11 mouse cellular contexts compared by ENCODE assay signal in the genomic region with DNA sequence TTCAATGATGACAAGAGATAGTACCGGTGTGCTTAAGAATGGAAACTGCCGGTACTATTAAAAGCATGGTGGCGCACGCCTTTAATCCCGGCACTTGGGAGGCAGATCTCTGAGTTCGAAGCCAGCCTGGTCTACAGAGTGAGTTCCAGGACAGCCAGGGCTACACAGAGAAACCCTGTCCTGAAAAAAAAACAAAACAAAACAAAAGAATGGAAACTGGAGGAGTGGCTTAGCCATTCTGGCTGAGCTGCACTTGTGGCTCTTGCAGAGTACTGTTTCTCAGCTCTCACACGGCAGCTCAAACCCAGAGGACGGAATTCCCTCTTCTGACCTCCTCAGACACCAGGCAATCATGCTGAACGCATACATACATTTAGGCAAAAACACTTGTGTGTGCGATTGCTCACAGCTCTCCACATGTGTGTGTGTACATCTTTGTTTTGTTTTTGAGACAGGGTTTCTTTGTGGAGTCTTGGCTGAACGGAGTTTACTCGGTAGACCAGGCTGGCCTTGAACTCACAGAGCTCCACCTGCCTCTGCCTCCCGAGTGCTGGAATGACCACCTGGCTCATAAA. TPM values are rescaled to one million over a fixed set of nuclear protein-coding genes. Genes with fewer than 3 reads are reported as not detected.
DNase-seq lines count a peak whose midpoint lies in the region; ATAC-seq and TF ChIP-seq lines count a peak whose summit lies in the region.
"Had no signal": no experiment of that assay in that cellular context is flagged by ENCODE, and none has a peak within 500 bp of the region (broad histone marks: within the 10 kb centered on the region; RNA-seq: fewer than 3 reads in every experiment).

No protein-coding gene starts in this region.

- no peaks in the 10 kb centered on the region for H3K9me3 ChIP-seq in forebrain, embryonic 15.5 days
- H3K9me3 ChIP-seq in forebrain, embryonic 16.5 days (ENCODE audit: control insufficient read depth, low read length), result no peaks in the 10 kb centered on the region
- no peaks in the 10 kb centered on the region for H3K9me3 ChIP-seq in kidney, embryonic 15.5 days (replicated peaks)
- H3K9me3 ChIP-seq in E14TG2a.4 (ENCODE audit: low read length), result no peaks in the 10 kb centered on the region
- H3K9me3 ChIP-seq in liver, embryonic 12.5 days (replicated peaks), result no peaks in the 10 kb centered on the region

- WGBS in forebrain, embryonic 15.5 days, result 79% methylated on average over 13 of the region's 13 CpGs
- 83% methylated on average over 13 of the region's 13 CpGs for WGBS in forebrain, embryonic 16.5 days
- 80% methylated on average over 13 of the region's 13 CpGs for WGBS in kidney, embryonic 15.5 days
- 69% methylated on average over 13 of the region's 13 CpGs for WGBS in liver, embryonic 12.5 days (ENCODE audit: insufficient replicate concordance)

- peaks cover 43% of the 10 kb centered on the region for H3K4me1 ChIP-seq in forebrain, embryonic 15.5 days
- H3K4me1 ChIP-seq in forebrain, embryonic 16.5 days (replicated peaks; ENCODE audit: control insufficient read depth, insufficient read depth, low read length), result peaks cover 21% of the 10 kb centered on the region
- H3K4me1 ChIP-seq in kidney, embryonic 15.5 days, result peaks cover 48% of the 10 kb centered on the region
- H3K4me1 ChIP-seq in E14TG2a.4 (replicated peaks; ENCODE audit: low read depth, low read length), result peaks cover 79% of the 10 kb centered on the region
- H3K4me1 ChIP-seq in liver, embryonic 12.5 days, result peaks cover 68% of the 10 kb centered on the region

- H3K4me2 ChIP-seq in forebrain, embryonic 15.5 days (replicated peaks), result peak overlapping the region; percentile 55; the same call in 1 of the 2 replicates
- no peak overlapping the region for H3K4me2 ChIP-seq in forebrain, embryonic 16.5 days (ENCODE audit: low read length)
- 0 out of 2 replicates have a peak overlapping the region, but pooled peaks have one; percentile 65 for H3K4me2 ChIP-seq in kidney, embryonic 15.5 days
- H3K4me2 ChIP-seq in liver, embryonic 12.5 days, result peak overlapping the region; percentile 84

- TF ChIP-seq CTCF in E14TG2a.4 (conservative IDR thresholded peaks at IDR 0.05; ENCODE audit: low read length), result no peak

- no peak for DNase-seq in kidney, adult 18-20 months
- DNase-seq in layer of hippocampus, postnatal 14 days (ENCODE audit: low spot score in 2 of 2), result no peak
- DNase-seq in spleen, adult 12 weeks (ENCODE audit: low spot score), result no peak

- no peaks in the 10 kb centered on the region for H3K27me3 ChIP-seq in forebrain, embryonic 15.5 days
- H3K27me3 ChIP-seq in forebrain, embryonic 16.5 days (replicated peaks; ENCODE audit: control insufficient read depth, insufficient read depth, low read length), result no peaks in the 10 kb centered on the region
- H3K27me3 ChIP-seq in kidney, embryonic 15.5 days, result no peaks in the 10 kb centered on the region
- H3K27me3 ChIP-seq in E14TG2a.4 (ENCODE audit: insufficient read depth, low read length), result no peaks in the 10 kb centered on the region
- no peaks in the 10 kb centered on the region for H3K27me3 ChIP-seq in liver, embryonic 12.5 days (replicated peaks)

- no peak overlapping the region for H3K4me3 ChIP-seq in forebrain, embryonic 15.5 days
- H3K4me3 ChIP-seq in forebrain, embryonic 16.5 days (replicated peaks; ENCODE audit: low read length), result no peak overlapping the region
- no peak overlapping the region for H3K4me3 ChIP-seq in kidney, embryonic 15.5 days (replicated peaks)
- H3K4me3 ChIP-seq in E14TG2a.4 (replicated peaks; ENCODE audit: low read length), result peak overlapping the region; percentile 93
- 0 out of 2 replicates have a peak overlapping the region, but pooled peaks have one; percentile 99 for H3K4me3 ChIP-seq in liver, embryonic 12.5 days

- H3K36me3 ChIP-seq in forebrain, embryonic 15.5 days, result no peaks in the 10 kb centered on the region
- no peaks in the 10 kb centered on the region for H3K36me3 ChIP-seq in forebrain, embryonic 16.5 days (ENCODE audit: control insufficient read depth, insufficient read depth)
- no peaks in the 10 kb centered on the region for H3K36me3 ChIP-seq in kidney, embryonic 15.5 days
- peaks cover 2% of the 10 kb centered on the region; the same call in 1 of the 2 replicates for H3K36me3 ChIP-seq in E14TG2a.4 (ENCODE audit: insufficient read depth, low read length)
- no peaks in the 10 kb centered on the region for H3K36me3 ChIP-seq in liver, embryonic 12.5 days

- no peak overlapping the region for H3K9ac ChIP-seq in forebrain, embryonic 15.5 days (replicated peaks)
- H3K9ac ChIP-seq in forebrain, embryonic 16.5 days (replicated peaks; ENCODE audit: low read depth, low read length), result no peak overlapping the region
- H3K9ac ChIP-seq in kidney, embryonic 15.5 days, result no peak overlapping the region
- no peak overlapping the region for H3K9ac ChIP-seq in liver, embryonic 12.5 days

- H3K27ac ChIP-seq in forebrain, embryonic 15.5 days (replicated peaks), result no peak overlapping the region
- H3K27ac ChIP-seq in forebrain, embryonic 16.5 days (ENCODE audit: low read length), result no peak overlapping the region
- no peak overlapping the region for H3K27ac ChIP-seq in kidney, embryonic 15.5 days
- H3K27ac ChIP-seq in liver, embryonic 12.5 days, result no peak overlapping the region

- ATAC-seq in forebrain, embryonic 15.5 days (replicated peaks), result no peak
- no peak for ATAC-seq in forebrain, embryonic 16.5 days
- no peak for ATAC-seq in kidney, embryonic 15.5 days (replicated peaks; ENCODE audit: low FRiP score)
- no peak for ATAC-seq in liver, embryonic 12.5 days

RNA-seq across cellular contexts. Expression of a gene that starts 2.5 kb away (rescaled TPM):
- 71.1 and 73.8 TPM in 2 replicates for polyA plus RNA-seq in forebrain, embryonic 15.5 days (2015; fragmentation: Nextera tagmentation; extraction: Ambion mirVana)
- polyA plus RNA-seq in forebrain, embryonic 16.5 days (2015; fragmentation: Nextera tagmentation; extraction: Ambion mirVana), result 77.2 and 81.1 TPM in 2 replicates
- polyA plus RNA-seq in kidney, embryonic 15.5 days (2015; fragmentation: Nextera tagmentation; extraction: Ambion mirVana), result 88.9 and 96.9 TPM in 2 replicates
- polyA plus RNA-seq in liver, embryonic 12.5 days (2016; fragmentation: Nextera tagmentation; extraction: Ambion mirVana), result 49.6 and 53.1 TPM in 2 replicates
- 10 to 100 TPM; 54.9 to 57.0 TPM for total RNA-seq in layer of hippocampus, postnatal 14 days (2021)

RNA-seq across cellular contexts. Expression of a gene that starts 21.1 kb away (rescaled TPM):
- polyA plus RNA-seq in forebrain, embryonic 15.5 days (2015; fragmentation: Nextera tagmentation; extraction: Ambion mirVana), result 0.32 TPM in 1 of 2 replicates, not detected in the other
- polyA plus RNA-seq in forebrain, embryonic 16.5 days (2015; fragmentation: Nextera tagmentation; extraction: Ambion mirVana), result not detected in 2 replicates
- polyA plus RNA-seq in kidney, embryonic 15.5 days (2015; fragmentation: Nextera tagmentation; extraction: Ambion mirVana), result not detected in 2 replicates
- polyA plus RNA-seq in liver, embryonic 12.5 days (2016; fragmentation: Nextera tagmentation; extraction: Ambion mirVana), result not detected in 2 replicates
- total RNA-seq in layer of hippocampus, postnatal 14 days (2021), result 1 to 10 TPM in 1 of 2 experiments, not detected in 1; 1.1 TPM
- total RNA-seq: hematopoietic stem cell, adult 5-6 weeks; liver, adult 2 months had no signal
- polyA plus RNA-seq: C2C12; liver, adult 2 months had no signal

RNA-seq across cellular contexts. Expression of a gene that starts 45.6 kb away (rescaled TPM):
- polyA plus RNA-seq in forebrain, embryonic 15.5 days (2015; fragmentation: Nextera tagmentation; extraction: Ambion mirVana), result 25.3 and 28.8 TPM in 2 replicates
- polyA plus RNA-seq in forebrain, embryonic 16.5 days (2015; fragmentation: Nextera tagmentation; extraction: Ambion mirVana), result 28.4 and 35.2 TPM in 2 replicates
- polyA plus RNA-seq in kidney, embryonic 15.5 days (2015; fragmentation: Nextera tagmentation; extraction: Ambion mirVana), result 29.0 and 30.4 TPM in 2 replicates
- 13.1 and 13.6 TPM in 2 replicates for polyA plus RNA-seq in liver, embryonic 12.5 days (2016; fragmentation: Nextera tagmentation; extraction: Ambion mirVana)
- total RNA-seq in layer of hippocampus, postnatal 14 days (2021), result 10 to 100 TPM; 15.3 to 15.6 TPM

RNA-seq across cellular contexts. Expression of a gene that starts 52.7 kb away (rescaled TPM):
- polyA plus RNA-seq in forebrain, embryonic 15.5 days (2015; fragmentation: Nextera tagmentation; extraction: Ambion mirVana), result 6.0 and 6.6 TPM in 2 replicates
- 8.1 and 8.3 TPM in 2 replicates for polyA plus RNA-seq in forebrain, embryonic 16.5 days (2015; fragmentation: Nextera tagmentation; extraction: Ambion mirVana)
- polyA plus RNA-seq in kidney, embryonic 15.5 days (2015; fragmentation: Nextera tagmentation; extraction: Ambion mirVana), result 15.9 and 16.4 TPM in 2 replicates
- 12.0 and 13.8 TPM in 2 replicates for polyA plus RNA-seq in liver, embryonic 12.5 days (2016; fragmentation: Nextera tagmentation; extraction: Ambion mirVana)
- total RNA-seq in layer of hippocampus, postnatal 14 days (2021), result 10 to 100 TPM; 13.6 to 14.9 TPM

Comparison
In these comparisons a context has a peak if more than half of its experiments do, and no peak if none do; other contexts are left out.
1. H3K4me3 ChIP-seq: peak in E14TG2a.4 (single experiment) and liver, embryonic 12.5 days (single experiment); none in forebrain, embryonic 15.5 days (single experiment), forebrain, embryonic 16.5 days (single experiment) and kidney, embryonic 15.5 days (single experiment).